Mouse (Mus musculus) embryonic facial prominence, embryonic 10.5 days (tissue): Measurements from ENCODE around the gene Syne4. TPM values are rescaled to one million over a fixed set of nuclear protein-coding genes. Genes with fewer than 3 reads are reported as not detected.

Source experiments
- DNase-seq: peaks from one replicate; pipeline ENCODE4 v3.0.0-alpha.2; 2017; ENCODE audit warnings: low spot score
- H3K27ac ChIP-seq: fragments of 300-500 bp; sonication (generic); replicated peaks from 2 replicates; pipeline ENCODE4 v1.5.1; 2016; ENCODE audit warnings: mild to moderate bottlenecking
- H3K27me3 ChIP-seq: fragments of 300-500 bp; sonication (generic); replicated peaks from 2 replicates; pipeline ENCODE4 v1.6.1; 2016; ENCODE audit warnings: low read depth, mild to moderate bottlenecking; ENCODE audit not compliant: poor library complexity, severe bottlenecking
- H3K36me3 ChIP-seq: fragments of 300-500 bp; sonication (generic); replicated peaks from 2 replicates; pipeline ENCODE4 v1.6.1; 2016; ENCODE audit warnings: mild to moderate bottlenecking, moderate library complexity
- H3K4me1 ChIP-seq: fragments of 300-500 bp; sonication (generic); 2 replicates; pipeline ENCODE4 v1.6.1; 2016
- H3K4me3 ChIP-seq: fragments of 300-500 bp; sonication (generic); 2 replicates; pipeline ENCODE4 v1.5.1; 2016; ENCODE audit warnings: mild to moderate bottlenecking, moderate library complexity
- H3K9me3 ChIP-seq: fragments of 300-500 bp; sonication (generic); 2 replicates; pipeline ENCODE4 v1.6.1; 2016; ENCODE audit warnings: mild to moderate bottlenecking
- WGBS: fragments of 180-500 bp; shearing (Covaris S2); methylation state at CpG from one replicate; pipeline ENCODE4 v1.1.7; 2016; 5-methylcytosine and 5-hydroxymethylcytosine counted together
- polyA plus RNA-seq: library from polyadenylated mRNA; unstranded; fragments of >200 nt; fragmentation: Nextera tagmentation; extraction: Ambion mirVana; gene quantifications from 2 replicates; pipeline ENCODE4 v1.2.1, GENCODE M21; 2016

Syne4 gene
- polyA plus RNA-seq, 1 experiment from 2014 or later, result 65.6 TPM

DNA sequence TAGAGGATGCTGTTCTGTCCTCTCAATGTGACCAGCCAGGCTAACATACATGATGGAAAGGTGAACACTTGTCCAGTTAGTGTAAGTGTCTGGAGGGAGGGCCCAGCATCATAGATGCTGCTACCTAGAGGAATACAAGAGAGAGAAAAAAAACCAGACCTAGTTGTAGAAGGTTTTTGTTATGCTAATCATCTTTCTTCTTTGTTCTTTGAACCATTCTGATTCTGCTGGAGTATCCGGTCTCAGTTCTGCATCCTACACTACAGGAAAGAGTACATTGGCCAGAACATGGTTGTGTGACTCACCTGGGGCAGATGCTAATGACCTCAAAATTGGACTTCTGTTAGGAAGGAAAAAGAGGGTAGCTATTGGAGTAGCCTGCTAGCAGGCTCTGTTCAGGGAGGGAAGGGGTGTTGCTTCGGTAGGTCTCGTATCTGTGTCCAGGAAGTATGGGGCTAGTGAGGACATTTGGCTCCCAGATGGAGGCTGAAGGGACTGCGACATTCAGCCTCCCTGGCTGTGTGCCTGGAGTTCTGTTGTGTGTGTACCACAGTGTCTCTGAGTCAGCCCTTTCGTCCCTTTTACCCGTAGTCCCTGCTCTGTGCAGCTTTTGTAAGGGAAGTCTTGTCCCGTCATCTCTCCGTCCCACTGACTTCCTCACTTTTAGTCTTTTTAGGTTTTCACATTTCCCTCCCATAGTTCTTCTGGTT, 27.8 kb upstream of the Syne4 start:
- WGBS, result 71% methylated on average over 8 of the region's 8 CpGs
- no peak for DNase-seq

DNA sequence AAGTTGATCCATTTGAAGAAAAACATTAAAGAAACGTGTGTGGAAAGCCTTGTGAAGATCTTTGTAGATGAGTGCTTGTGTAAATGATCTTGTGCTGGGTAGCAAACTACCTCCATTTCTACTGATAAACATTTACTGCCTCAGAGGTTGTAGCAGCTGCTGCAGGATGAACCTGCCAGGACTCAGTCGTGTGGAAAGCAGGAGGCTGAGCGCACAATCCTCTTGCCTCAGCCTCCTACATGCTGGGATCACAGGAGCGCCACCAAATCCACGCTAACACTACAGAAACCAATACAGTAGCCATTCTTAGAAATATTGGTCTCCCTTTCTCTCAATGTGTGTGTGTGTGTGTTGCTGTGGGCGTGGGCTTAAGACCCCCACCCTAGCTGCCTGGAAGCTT, 26.6 kb upstream of the Syne4 start:
- H3K4me3 ChIP-seq, result no peak overlapping the region
- H3K27ac ChIP-seq, result no peak overlapping the region
- no peaks in the 10 kb centered on the region for H3K9me3 ChIP-seq
- no peak for DNase-seq
- peaks cover 6% of the 10 kb centered on the region for H3K36me3 ChIP-seq
- H3K4me1 ChIP-seq, result peaks cover 31% of the 10 kb centered on the region
- 73% methylated on average over 6 of the region's 6 CpGs for WGBS
- H3K27me3 ChIP-seq, result peaks cover 11% of the 10 kb centered on the region; the same call in 1 of the 2 replicates

More for the DNA sequence above, 27.8 kb upstream of the Syne4 start:
- Histone ChIP-seq H3K9me3 (no peaks in the 10 kb centered on the region), H3K36me3 (no peaks in the 10 kb centered on the region), H3K4me1 (peaks cover 20% of the 10 kb centered on the region), H3K27me3 (peaks cover 11% of the 10 kb centered on the region; the same call in 1 of the 2 replicates), H3K4me3 (no peak overlapping the region), H3K27ac (no peak overlapping the region)

DNA sequence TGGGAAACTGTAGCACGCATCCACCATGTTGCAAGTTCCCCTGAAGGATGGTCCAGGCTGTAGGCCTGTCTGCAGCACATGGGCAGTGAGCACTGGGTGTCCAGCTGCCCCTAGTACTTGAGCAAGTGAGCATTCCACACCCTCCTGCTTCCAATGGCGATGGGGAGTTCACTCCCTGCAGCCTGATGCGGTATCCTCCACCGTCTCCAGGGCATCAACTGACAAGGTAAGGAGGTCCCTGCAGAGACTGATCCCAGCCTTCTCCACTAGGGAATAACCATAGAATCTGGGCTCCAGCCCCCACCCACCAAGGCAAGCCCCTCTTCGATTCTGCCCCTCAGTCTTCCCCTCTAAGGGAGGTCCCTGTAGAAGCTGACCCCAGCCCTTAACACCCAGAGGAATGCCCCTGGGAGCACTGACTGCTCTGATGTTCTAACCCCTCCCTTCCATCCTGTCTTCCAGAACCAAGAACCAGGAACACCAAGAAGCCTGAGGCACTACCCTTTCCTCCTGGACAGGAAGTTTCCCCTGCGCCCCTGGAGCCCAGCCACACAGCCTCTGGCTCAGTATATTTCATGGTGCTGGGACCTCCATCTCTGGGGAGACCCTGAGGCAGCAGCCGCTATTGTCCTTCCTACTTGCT, 25.4 kb upstream of the Syne4 start:
- DNase-seq, result no peak
- Histone ChIP-seq H3K4me3 (peak overlapping the region; percentile 14; the same call in 1 of the 2 replicates), H3K27ac (peak overlapping the region; percentile 75), H3K9me3 (no peaks in the 10 kb centered on the region), H3K4me1 (peaks cover 31% of the 10 kb centered on the region), H3K36me3 (peaks cover 17% of the 10 kb centered on the region), H3K27me3 (peaks cover 11% of the 10 kb centered on the region; the same call in 1 of the 2 replicates)
- WGBS, result 61% methylated on average over 7 of the region's 7 CpGs

DNA sequence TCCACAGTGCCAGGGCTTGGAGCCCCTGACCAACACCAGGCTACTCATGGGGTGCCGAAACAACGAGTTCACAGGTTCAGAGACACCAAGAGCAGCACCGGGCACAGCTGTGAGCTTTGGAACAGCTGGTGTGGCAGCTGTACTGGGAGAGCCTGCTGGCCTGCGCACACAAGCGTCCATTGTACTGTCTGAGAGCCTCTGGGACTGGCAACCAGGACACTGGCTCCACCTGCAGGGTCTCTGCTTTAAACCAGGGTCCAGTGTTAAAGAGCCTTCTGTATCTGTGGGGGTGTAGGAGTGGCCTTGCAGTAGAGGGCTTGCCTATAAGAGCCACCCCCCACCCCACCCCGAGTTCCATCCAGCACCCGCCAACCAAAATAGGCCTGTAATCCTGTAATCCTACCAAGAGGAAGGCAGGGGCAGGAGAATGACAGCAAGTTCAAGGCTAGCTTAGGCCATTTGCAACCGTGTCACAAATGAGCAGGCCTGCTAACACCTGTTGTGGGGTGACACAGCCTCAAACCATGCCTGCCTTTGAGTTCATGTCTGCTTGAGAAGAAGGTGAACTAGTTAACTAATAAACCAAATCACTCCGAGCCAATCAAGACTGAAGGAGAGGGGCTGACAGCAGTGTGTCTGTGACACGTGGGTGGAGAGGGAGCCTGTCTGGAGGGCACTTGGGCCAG, 24.8 kb upstream of the Syne4 start:
- Histone ChIP-seq H3K9me3 (no peaks in the 10 kb centered on the region), H3K36me3 (peaks cover 23% of the 10 kb centered on the region), H3K4me3 (peak overlapping the region; percentile 14; the same call in 1 of the 2 replicates), H3K27me3 (peaks cover 11% of the 10 kb centered on the region; the same call in 1 of the 2 replicates), H3K4me1 (peaks cover 31% of the 10 kb centered on the region), H3K27ac (peak overlapping the region; percentile 75)
- peak; percentile 64 for DNase-seq
- 41% methylated on average over 10 of the region's 10 CpGs for WGBS

DNA sequence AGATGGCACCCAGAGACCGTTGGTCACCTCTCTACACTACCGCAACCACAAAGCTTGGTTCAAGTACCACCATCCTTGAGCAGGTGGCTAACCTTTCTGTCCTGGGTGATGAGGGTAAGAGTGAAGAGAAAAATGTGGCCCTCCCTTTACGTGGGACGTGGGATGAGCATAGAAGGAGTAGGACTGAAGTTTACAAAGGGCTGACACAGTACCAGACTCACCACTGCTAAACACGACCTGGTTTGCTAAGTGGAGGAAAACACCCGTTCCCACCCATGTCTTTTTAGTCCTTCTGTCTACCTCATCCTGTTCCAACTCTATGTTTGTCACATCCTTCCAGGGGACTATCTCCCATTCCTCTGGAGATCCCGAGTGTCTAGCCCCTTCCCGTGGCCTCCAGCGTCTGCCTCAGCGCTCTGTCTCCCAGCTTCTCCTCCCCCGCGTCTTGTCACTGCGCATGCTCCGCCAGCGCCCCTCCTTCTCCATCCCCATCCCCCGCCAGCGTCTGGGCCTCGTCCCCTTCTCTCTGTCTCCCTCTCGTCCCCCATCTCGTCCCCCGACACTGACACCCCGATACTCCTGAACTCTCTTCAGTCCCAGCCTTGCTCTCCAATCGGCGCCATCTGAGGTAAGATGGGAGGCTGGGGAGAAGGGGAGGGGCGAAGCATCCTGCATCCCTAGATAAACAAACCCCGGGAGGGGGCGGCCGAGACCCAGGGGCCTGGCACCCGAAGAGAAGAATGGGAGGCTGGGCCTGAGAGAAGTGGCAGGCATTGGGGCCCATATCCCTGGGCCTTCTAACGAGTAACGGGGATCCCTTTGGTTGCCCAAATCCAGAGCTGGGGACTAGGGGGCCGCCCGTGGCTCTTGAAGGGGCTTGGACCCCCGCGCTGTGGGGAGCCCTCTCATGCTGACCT, 23.1 kb upstream of the Syne4 start, which contains the start of gene Clip3:
Gene Clip3, plus strand, starts transcription at position 514 of the 917 bp plus-strand sequence.
- Histone ChIP-seq H3K9me3 (no peaks in the 10 kb centered on the region), H3K27ac (peak within 1 kb of the TSS; percentile 93)

DNA sequence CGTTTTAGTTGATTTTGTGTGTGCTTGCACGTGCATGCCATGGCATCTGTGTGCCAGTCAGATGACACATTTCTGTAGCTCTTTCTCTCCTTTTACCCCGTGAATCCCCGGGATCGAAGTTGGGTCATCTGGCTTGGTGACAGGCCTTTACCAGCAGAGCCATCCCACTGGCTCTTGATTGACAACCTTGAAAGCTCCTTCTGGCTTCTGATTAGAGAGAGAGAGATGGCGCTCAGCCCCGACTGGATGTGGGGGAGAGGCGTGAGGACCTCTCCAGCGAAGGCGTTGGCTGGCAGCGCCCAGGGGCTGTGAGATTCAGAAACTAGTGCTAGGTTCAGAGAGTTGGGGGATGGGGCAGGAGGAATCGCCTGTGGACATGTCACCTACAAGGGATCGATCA, 20.8 kb upstream of the Syne4 start:
- H3K27me3 ChIP-seq, result peaks cover 10% of the 10 kb centered on the region; the same call in 1 of the 2 replicates
- peaks cover 31% of the 10 kb centered on the region for H3K4me1 ChIP-seq
- peaks cover 63% of the 10 kb centered on the region for H3K36me3 ChIP-seq
- WGBS, result 88% methylated on average over 13 of the region's 13 CpGs
- no peaks in the 10 kb centered on the region for H3K9me3 ChIP-seq
- 0 out of 2 replicates have a peak overlapping the region, but pooled peaks have one; percentile 14 for H3K4me3 ChIP-seq
- DNase-seq, result no peak
- no peak overlapping the region for H3K27ac ChIP-seq

More for the DNA sequence above, 23.1 kb upstream of the Syne4 start, which contains the start of gene Clip3:
- peak; percentile 89 for DNase-seq
- WGBS, result 8% methylated on average over 35 of the region's 35 CpGs
- Histone ChIP-seq H3K27me3 (peaks cover 11% of the 10 kb centered on the region; the same call in 1 of the 2 replicates), H3K4me3 (peak within 1 kb of the TSS; percentile 89), H3K36me3 (peaks cover 40% of the 10 kb centered on the region), H3K4me1 (peaks cover 31% of the 10 kb centered on the region)

DNA sequence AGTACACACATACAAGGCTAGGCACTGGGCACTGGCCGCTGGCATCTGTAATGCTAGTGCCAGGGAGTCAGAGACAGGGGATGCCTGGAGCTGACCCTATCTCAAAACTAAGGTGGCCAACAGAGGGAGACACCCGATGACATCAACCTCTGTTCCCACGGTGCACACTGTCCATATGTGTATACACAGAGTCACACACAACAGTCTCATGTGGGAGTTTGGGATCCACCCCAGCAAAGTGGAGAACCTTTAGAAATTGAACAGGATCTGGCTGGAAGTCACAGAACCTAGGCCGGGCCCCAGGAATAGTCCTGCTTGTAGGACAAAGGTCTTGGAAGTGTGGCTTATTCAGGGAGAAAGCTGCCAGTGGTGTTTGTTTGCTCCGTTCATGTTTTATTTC, 20.3 kb upstream of the Syne4 start:
- WGBS, result 90% methylated on average over 5 of the region's 5 CpGs
- H3K27me3 ChIP-seq, result peaks cover 5% of the 10 kb centered on the region; the same call in 1 of the 2 replicates
- DNase-seq, result no peak
- no peak overlapping the region for H3K27ac ChIP-seq
- H3K4me3 ChIP-seq, result 0 out of 2 replicates have a peak overlapping the region, but pooled peaks have one; percentile 5
- H3K9me3 ChIP-seq, result no peaks in the 10 kb centered on the region
- peaks cover 68% of the 10 kb centered on the region for H3K36me3 ChIP-seq
- H3K4me1 ChIP-seq, result peaks cover 28% of the 10 kb centered on the region

DNA sequence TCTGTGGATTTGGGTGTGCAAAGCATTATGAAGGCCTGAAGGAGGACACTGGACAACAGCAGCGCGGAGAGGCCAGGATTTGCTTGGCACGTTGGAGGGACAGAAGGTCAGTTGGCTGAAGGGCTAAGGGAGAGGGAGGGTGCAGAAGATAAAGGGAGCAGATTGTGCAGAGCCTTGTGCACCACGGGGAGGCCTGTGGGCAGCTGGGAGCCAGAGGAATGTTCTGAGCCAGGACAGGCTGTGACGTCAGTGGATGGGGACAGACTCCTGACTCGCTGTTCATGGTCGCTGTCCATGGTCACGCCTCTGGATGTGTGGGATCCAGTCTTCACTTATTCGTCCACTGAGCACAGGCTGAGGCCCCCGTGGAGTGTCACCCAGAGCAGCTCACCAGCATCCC, 19.5 kb upstream of the Syne4 start:
- peak; percentile 24 for DNase-seq
- Histone ChIP-seq H3K36me3 (peaks cover 76% of the 10 kb centered on the region), H3K27ac (no peak overlapping the region), H3K4me1 (peaks cover 20% of the 10 kb centered on the region), H3K9me3 (no peaks in the 10 kb centered on the region), H3K4me3 (no peak overlapping the region), H3K27me3 (no peaks in the 10 kb centered on the region)
- 74% methylated on average over 10 of the region's 10 CpGs for WGBS

DNA sequence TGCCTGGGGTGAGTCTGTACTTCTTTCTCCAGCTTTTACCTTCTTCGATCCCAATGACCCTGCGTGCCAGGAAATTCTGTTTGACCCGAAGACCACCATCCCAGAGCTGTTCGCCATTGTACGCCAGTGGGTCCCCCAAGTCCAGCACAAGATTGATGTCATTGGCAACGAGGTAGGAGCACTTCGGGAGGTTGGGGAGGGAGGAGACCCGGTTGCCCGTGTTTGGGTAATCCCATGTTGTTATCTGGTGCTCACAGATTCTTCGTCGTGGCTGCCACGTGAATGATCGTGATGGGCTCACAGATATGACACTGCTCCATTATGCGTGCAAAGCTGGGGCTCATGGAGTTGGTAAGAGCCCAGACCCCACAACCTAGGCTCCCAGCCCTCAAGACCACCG, 17.8 kb upstream of the Syne4 start:
- peaks cover 91% of the 10 kb centered on the region for H3K36me3 ChIP-seq
- no peaks in the 10 kb centered on the region for H3K9me3 ChIP-seq
- DNase-seq, result no peak
- no peak overlapping the region for H3K27ac ChIP-seq
- WGBS, result 93% methylated on average over 15 of the region's 15 CpGs
- H3K4me1 ChIP-seq, result peaks cover 12% of the 10 kb centered on the region
- no peaks in the 10 kb centered on the region for H3K27me3 ChIP-seq
- no peak overlapping the region for H3K4me3 ChIP-seq

DNA sequence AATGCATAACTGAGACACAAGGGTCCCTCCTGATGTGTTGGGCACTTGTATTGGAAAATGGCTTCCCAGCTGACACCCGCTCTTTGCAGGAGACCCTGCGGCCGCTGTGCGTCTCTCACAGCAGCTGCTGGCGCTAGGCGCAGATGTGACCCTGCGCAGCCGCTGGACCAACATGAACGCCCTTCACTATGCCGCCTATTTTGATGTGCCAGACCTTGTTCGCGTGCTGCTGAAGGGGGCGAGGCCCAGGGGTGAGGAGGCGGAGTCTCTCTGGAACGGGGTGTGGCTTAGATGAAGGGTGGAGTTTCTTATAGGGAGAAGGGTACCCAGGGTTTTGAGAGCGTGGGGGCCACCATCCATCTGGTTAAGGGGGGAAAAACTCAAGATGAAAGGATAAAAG, 17.3 kb upstream of the Syne4 start:
- Histone ChIP-seq H3K9me3 (no peaks in the 10 kb centered on the region), H3K4me3 (no peak overlapping the region), H3K36me3 (peaks cover 96% of the 10 kb centered on the region), H3K4me1 (peaks cover 7% of the 10 kb centered on the region), H3K27me3 (no peaks in the 10 kb centered on the region), H3K27ac (no peak overlapping the region)
- DNase-seq, result no peak
- 85% methylated on average over 16 of the region's 16 CpGs for WGBS

DNA sequence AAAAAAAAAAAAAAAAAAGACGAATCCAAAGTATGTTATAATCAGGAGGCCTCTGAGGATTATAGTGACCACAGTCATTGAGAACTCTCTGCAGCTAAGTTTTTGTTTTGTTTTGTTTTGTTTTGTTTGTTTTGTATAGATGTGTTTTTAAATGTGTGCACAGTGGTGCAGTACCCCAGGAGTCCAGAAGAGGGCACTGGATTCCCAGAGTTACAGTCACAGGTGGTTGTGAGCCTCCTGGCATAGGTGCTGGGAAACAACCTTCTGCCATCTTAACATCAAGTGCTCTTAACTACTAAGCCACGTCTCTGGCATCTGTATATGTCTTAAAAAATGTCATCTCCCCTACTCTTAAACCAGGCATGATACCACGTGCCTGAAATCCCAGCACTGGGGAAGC, 13.7 kb upstream of the Syne4 start:
- H3K4me3 ChIP-seq, result no peak overlapping the region
- peaks cover 91% of the 10 kb centered on the region for H3K36me3 ChIP-seq

More for the DNA sequence above, 13.7 kb upstream of the Syne4 start:
- peak; percentile 50 for DNase-seq
- no peak overlapping the region for H3K27ac ChIP-seq
- 45% methylated on average over 3 of the region's 3 CpGs for WGBS
- H3K9me3 ChIP-seq, result peaks cover 4% of the 10 kb centered on the region; the same call in 1 of the 2 replicates
- H3K4me1 ChIP-seq, result no peaks in the 10 kb centered on the region
- H3K27me3 ChIP-seq, result no peaks in the 10 kb centered on the region
